Mouse (Mus musculus) CH12.LX (cell line): Measurements from ENCODE around the gene Rbms2.

Experiments used
- CTCF ChIP-seq, 2 experiments: IDR thresholded peaks in 1 of 2; conservative IDR thresholded peaks in 1 of 2; 2 replicates each; pipeline ENCODE4 v1.5.1; 2011 to 2012; ENCODE audit warnings: low read depth in 2 of 2, low read length in 2 of 2, improper control_type of control experiment in 1 of 2, inconsistent platforms in 1 of 2, mild to moderate bottlenecking in 1 of 2, moderate library complexity in 1 of 2
- EP300 ChIP-seq: IDR thresholded peaks from 2 replicates; pipeline ENCODE4 v1.6.1; 2011; ENCODE audit warnings: low read length, improper control_type of control experiment
- HCFC1 ChIP-seq: IDR thresholded peaks from 2 replicates; pipeline ENCODE4 v1.6.1; 2012; ENCODE audit warnings: low read depth, mild to moderate bottlenecking, inconsistent platforms, low read length, improper control_type of control experiment
- MAX ChIP-seq: IDR thresholded peaks from 2 replicates; pipeline ENCODE4 v1.6.1; 2011; ENCODE audit warnings: low read length, improper control_type of control experiment
- POLR2A ChIP-seq: IDR thresholded peaks from 2 replicates; pipeline ENCODE4 v1.6.1; 2011; ENCODE audit warnings: low read depth, mild to moderate bottlenecking, improper control_type of control experiment, low read length
- TCF12 ChIP-seq: IDR thresholded peaks from 2 replicates; pipeline ENCODE4 v1.6.1; 2014; ENCODE audit warnings: low read depth, mild to moderate bottlenecking, inconsistent platforms, low read length, improper control_type of control experiment
- USF1 ChIP-seq: IDR thresholded peaks from 2 replicates; pipeline ENCODE4 v1.6.1; 2014; ENCODE audit warnings: low read depth, mild to moderate bottlenecking, inconsistent platforms, low read length, improper control_type of control experiment

- TF ChIP-seq HCFC1 (no peak), CTCF (conservative IDR thresholded peaks at IDR 0.05 in 1 of 2, IDR thresholded peaks at IDR 0.05 in 1 of 2; ENCODE audit: low read depth in 2 of 2, low read length in 2 of 2) (no peak), POLR2A (no peak), USF1 (no peak), EP300 (no peak), MAX (no peak), TCF12 (no peak)
Observed at GRCm38 (mm10) chr10:128093496-128094294, 86.4 kb downstream of the Rbms2 start.
